Mouse (Mus musculus): ENCODE measurements around the gene Hamp2. TPM values are rescaled to one million over a fixed set of nuclear protein-coding genes. Genes with fewer than 3 reads are reported as not detected.
"Not testable (repeated sequence)": the region's sequence is repeated elsewhere in the genome, so short reads cannot be mapped to it uniquely, and the experiment has no call there.

Gene Hamp2
- not detected in 2 replicates for polyA plus RNA-seq (2014; fragmentation: Nextera tagmentation; extraction: Ambion mirVana)

DNA sequence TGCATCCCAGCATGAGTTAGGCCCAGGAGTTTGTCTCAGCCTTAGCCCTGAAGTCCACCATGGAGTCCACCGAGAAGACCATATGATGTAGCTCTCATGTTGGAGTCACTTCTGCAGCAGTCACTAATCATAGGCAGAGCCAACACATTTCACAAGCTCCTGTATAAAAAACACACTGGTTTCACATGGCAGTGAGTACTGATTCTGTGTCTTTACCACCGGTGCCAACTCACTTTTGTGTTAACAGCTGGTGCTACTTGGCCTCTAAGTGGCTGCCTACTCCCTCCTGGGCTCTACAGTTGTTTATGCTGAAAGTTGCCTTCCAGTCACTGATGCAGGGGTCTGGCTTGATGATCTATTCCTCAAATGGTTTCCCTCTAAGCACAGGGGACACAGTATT is at the start of gene Hamp2:
Hamp2 (minus strand) TSS at position 101 of the 400 bp plus-strand sequence.
- not testable (repeated sequence) for ATAC-seq (replicated peaks; ENCODE audit: low FRiP score); H3K9me3 ChIP-seq (ENCODE audit: control insufficient read depth, low read length); H3K9ac ChIP-seq (ENCODE audit: low read depth, low read length); H3K4me3 ChIP-seq (ENCODE audit: low read depth, low read length); H3K27me3 ChIP-seq (replicated peaks; ENCODE audit: control insufficient read depth, insufficient read depth, low read length); H3K27ac ChIP-seq (ENCODE audit: low read depth, low read length); H3K36me3 ChIP-seq (ENCODE audit: control insufficient read depth, insufficient read depth, low read length); H3K4me1 ChIP-seq (replicated peaks; ENCODE audit: control insufficient read depth, insufficient read depth, low read length); DNase-seq (ENCODE audit: low spot score); H3K4me2 ChIP-seq
- 78% methylated on average over 2 of the region's 2 CpGs for WGBS

DNA sequence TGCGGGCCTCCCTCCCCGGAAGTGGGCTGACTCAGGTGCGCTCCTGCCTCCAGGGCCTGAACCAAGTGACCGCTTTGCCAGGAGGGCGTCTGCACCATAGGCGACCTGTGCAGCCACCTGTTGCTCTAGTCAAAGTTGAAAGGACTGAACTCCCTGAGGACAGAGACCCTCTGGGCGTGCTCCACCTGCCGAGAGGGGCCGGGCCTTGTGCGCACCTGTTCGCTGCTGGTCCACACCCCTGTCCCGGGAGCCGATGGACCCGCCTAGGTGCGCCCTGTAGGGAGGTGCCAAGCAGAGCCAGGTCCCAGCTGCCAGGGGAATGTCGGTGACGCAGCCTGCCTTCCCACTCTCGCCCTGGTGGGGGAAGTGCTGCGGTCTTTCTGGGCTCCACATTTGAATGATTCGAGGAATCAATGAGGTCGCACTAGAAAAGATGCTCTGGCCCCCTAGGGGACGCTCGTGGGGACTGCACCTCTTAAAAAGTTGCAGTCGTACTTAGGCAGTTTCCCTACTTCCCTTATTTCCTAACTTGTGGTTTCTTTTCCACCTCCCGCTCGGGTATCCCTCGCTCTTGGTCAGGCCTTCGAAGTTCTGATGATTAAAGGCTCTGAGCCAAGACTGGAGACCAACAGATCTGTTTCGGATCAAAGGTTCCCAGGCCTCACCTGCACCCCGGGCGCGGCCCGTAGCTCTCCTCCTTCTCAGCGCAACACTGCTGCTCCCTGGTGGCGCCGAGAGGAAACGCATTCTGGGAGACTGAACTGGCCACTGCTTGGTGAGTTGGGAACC is 49.2 kb upstream of the Hamp2 start, which contains the start of gene Fam187b:
Fam187b (plus strand) TSS at position 290 of the 789 bp plus-strand sequence.
- Histone ChIP-seq H3K4me2 (peak within 1 kb of the TSS; percentile 62), H3K4me3 (ENCODE audit: low read depth, low read length) (peak within 1 kb of the TSS; percentile 56), H3K36me3 (ENCODE audit: control insufficient read depth, insufficient read depth, low read length) (no peaks in the 10 kb centered on the region), H3K27me3 (replicated peaks; ENCODE audit: control insufficient read depth, insufficient read depth, low read length) (peaks cover 20% of the 10 kb centered on the region), H3K9me3 (ENCODE audit: control insufficient read depth, low read length) (no peaks in the 10 kb centered on the region), H3K27ac (ENCODE audit: low read depth, low read length) (peak within 1 kb of the TSS; percentile 4; the same call in 1 of the 2 replicates), H3K4me1 (replicated peaks; ENCODE audit: control insufficient read depth, insufficient read depth, low read length) (peaks cover 4% of the 10 kb centered on the region; the same call in 1 of the 2 replicates), H3K9ac (ENCODE audit: low read depth, low read length) (peak within 1 kb of the TSS; percentile 61)
- WGBS = under 1% methylated on average over 37 of the region's 37 CpGs
- peak; percentile 78 for ATAC-seq (replicated peaks; ENCODE audit: low FRiP score)
- DNase-seq (ENCODE audit: low spot score) = peak; percentile 88

DNA sequence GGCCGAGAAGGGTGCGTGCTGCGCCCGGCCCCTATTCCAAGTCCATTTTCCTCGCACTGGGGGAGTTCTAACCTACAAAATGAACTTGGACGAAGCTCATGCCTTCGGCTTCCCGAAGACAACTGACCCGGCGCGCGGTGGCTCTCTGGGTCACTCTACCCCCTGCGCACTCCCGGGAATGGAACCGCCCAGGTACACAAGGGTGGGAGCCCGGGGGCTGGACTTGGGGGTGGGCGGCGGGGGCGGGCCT is 48.7 kb upstream of the Hamp2 start, which contains the start of gene Lsr:
Lsr (minus strand) TSS at position 214 of the 250 bp plus-strand sequence.
- H3K4me3 ChIP-seq (ENCODE audit: low read depth, low read length) = peak within 1 kb of the TSS; percentile 56
- ATAC-seq (replicated peaks; ENCODE audit: low FRiP score) = peak; percentile 75; the same call in 1 of the 2 replicates
- H3K36me3 ChIP-seq (ENCODE audit: control insufficient read depth, insufficient read depth, low read length) = no peaks in the 10 kb centered on the region
- peak within 1 kb of the TSS; percentile 61 for H3K9ac ChIP-seq (ENCODE audit: low read depth, low read length)
- H3K4me2 ChIP-seq = peak within 1 kb of the TSS; percentile 62
- no peak for DNase-seq (ENCODE audit: low spot score)
- WGBS = 1% methylated on average over 19 of the region's 19 CpGs
- H3K4me1 ChIP-seq (replicated peaks; ENCODE audit: control insufficient read depth, insufficient read depth, low read length) = peaks cover 4% of the 10 kb centered on the region; the same call in 1 of the 2 replicates
- no peaks in the 10 kb centered on the region for H3K9me3 ChIP-seq (ENCODE audit: control insufficient read depth, low read length)
- H3K27me3 ChIP-seq (replicated peaks; ENCODE audit: control insufficient read depth, insufficient read depth, low read length) = peaks cover 20% of the 10 kb centered on the region
- H3K27ac ChIP-seq (ENCODE audit: low read depth, low read length) = peak within 1 kb of the TSS; percentile 4; the same call in 1 of the 2 replicates

DNA sequence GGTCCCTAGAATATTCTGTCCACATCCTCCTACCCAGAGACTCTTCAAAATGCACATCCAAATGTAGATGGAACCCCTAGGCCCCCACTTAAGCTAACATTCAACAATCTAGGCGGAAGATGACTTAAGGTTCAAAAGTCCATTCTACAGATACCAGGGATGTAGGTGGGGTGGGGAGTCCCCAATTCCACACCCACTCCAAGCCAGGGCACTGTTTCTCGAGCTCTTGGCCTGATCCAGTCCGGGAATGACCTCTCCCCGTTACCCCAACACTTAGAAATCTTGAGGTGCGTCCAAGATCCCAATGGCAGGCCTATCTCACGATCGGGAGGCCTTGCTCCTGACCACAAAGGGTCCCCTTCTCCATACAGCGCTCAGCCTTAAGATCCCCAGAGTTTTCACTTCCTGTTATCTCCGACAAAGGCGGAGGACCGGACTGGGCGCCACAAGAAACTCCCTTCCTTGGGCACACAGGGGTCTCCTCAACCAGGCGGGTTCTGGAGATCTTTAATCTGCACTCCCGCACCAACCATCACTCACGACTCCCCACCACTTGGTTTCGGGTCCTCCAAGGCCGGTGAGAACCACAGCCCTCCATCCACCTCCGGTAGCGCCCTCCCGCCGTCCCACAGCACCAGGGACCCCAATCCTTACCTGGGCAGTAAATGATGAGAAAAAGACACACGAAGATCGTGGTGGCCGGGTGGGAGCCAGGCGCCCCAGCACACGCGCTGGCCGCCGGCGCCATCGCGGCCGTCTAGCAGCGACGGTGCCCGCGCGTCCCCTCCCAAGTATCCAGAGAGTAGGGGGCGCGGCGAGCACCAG is 48.2 kb upstream of the Hamp2 start:
- DNase-seq (ENCODE audit: low spot score) = no peak
- Histone ChIP-seq H3K4me2 (peak overlapping the region; percentile 62), H3K4me1 (replicated peaks; ENCODE audit: control insufficient read depth, insufficient read depth, low read length) (peaks cover 4% of the 10 kb centered on the region; the same call in 1 of the 2 replicates), H3K9ac (ENCODE audit: low read depth, low read length) (peak overlapping the region; percentile 61), H3K36me3 (ENCODE audit: control insufficient read depth, insufficient read depth, low read length) (no peaks in the 10 kb centered on the region), H3K27ac (ENCODE audit: low read depth, low read length) (no peak overlapping the region), H3K27me3 (replicated peaks; ENCODE audit: control insufficient read depth, insufficient read depth, low read length) (peaks cover 20% of the 10 kb centered on the region), H3K9me3 (ENCODE audit: control insufficient read depth, low read length) (no peaks in the 10 kb centered on the region), H3K4me3 (ENCODE audit: low read depth, low read length) (peak overlapping the region; percentile 56)
- 7% methylated on average over 41 of the region's 41 CpGs for WGBS
- ATAC-seq (replicated peaks; ENCODE audit: low FRiP score) = peak; percentile 46

DNA sequence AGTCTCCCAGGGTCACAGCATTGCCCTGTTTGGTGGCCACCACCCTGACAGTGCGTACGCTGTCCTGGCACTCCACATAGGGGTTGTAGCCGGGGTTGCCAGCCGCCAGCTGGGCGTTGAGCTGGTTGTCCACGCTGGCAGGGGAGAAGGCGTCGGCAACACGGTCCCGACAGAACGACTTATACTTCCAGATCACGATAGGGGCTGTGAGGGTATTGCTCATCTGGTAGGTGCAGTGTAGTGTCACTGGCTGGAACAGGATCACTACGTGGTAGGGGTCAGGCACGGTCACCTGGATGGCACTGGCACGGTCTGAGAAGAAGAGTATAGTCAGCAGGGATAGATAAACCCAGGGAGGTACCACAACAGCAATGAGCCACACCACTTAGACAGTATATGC is 47.4 kb upstream of the Hamp2 start:
- Histone ChIP-seq H3K9ac (ENCODE audit: low read depth, low read length) (no peak overlapping the region), H3K4me1 (replicated peaks; ENCODE audit: control insufficient read depth, insufficient read depth, low read length) (peaks cover 4% of the 10 kb centered on the region; the same call in 1 of the 2 replicates), H3K27ac (ENCODE audit: low read depth, low read length) (no peak overlapping the region), H3K4me2 (peak overlapping the region; percentile 62), H3K27me3 (replicated peaks; ENCODE audit: control insufficient read depth, insufficient read depth, low read length) (peaks cover 20% of the 10 kb centered on the region), H3K36me3 (ENCODE audit: control insufficient read depth, insufficient read depth, low read length) (no peaks in the 10 kb centered on the region), H3K9me3 (ENCODE audit: control insufficient read depth, low read length) (no peaks in the 10 kb centered on the region), H3K4me3 (ENCODE audit: low read depth, low read length) (peak overlapping the region; percentile 56; the same call in 1 of the 2 replicates)
- WGBS = 87% methylated on average over 15 of the region's 15 CpGs
- DNase-seq (ENCODE audit: low spot score) = no peak
- ATAC-seq (replicated peaks; ENCODE audit: low FRiP score) = no peak

DNA sequence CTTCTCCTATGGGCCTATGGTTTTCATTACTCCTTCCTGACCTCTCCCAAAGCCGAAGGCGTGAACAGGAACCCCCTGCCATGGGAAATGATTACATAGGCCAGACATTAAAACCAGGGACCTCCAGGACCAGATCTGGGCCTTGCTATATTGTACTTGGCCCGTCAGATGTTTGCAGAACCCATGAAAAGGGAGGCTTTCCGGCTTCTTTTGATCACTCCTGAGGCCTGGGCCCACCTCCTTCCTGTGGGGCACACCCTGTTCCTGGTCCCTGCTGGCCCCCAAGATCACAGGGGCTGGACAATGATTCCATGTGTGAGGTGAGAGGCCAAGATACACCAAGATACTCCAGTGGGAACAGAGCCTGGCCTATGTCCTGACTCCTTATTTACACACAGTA is 44.7 kb upstream of the Hamp2 start:
- Histone ChIP-seq H3K9ac (ENCODE audit: low read depth, low read length) (no peak overlapping the region), H3K36me3 (ENCODE audit: control insufficient read depth, insufficient read depth, low read length) (no peaks in the 10 kb centered on the region), H3K27me3 (replicated peaks; ENCODE audit: control insufficient read depth, insufficient read depth, low read length) (peaks cover 20% of the 10 kb centered on the region), H3K4me1 (replicated peaks; ENCODE audit: control insufficient read depth, insufficient read depth, low read length) (peaks cover 4% of the 10 kb centered on the region; the same call in 1 of the 2 replicates), H3K4me2 (no peak overlapping the region), H3K4me3 (ENCODE audit: low read depth, low read length) (no peak overlapping the region), H3K27ac (ENCODE audit: low read depth, low read length) (no peak overlapping the region), H3K9me3 (ENCODE audit: control insufficient read depth, low read length) (no peaks in the 10 kb centered on the region)
- WGBS = 86% methylated on average over 4 of the region's 4 CpGs
- DNase-seq (ENCODE audit: low spot score) (no peak), ATAC-seq (replicated peaks; ENCODE audit: low FRiP score) (no peak)

DNA sequence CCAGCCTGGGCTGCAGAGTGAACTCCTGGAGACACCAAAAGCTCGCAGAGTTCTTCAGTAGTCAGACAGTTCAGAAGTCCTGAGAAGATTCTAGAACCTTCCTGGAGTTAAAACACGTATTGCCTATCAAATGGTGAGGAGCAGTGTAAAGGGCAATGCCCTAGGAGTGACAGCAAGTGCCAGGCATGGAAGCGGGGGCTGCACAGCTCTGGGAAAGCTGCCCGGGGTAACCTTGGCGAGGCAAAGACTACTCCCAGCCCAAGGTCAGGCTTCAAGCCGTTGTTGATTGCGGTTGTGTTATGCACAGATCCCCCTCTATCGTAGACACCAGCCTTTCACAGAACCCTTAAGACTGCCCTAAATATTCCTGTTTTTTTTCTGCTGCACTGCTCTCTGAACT is 44.1 kb upstream of the Hamp2 start:
- WGBS = 87% methylated on average over 8 of the region's 8 CpGs
- Histone ChIP-seq H3K4me2 (no peak overlapping the region), H3K4me1 (replicated peaks; ENCODE audit: control insufficient read depth, insufficient read depth, low read length) (peaks cover 4% of the 10 kb centered on the region; the same call in 1 of the 2 replicates), H3K36me3 (ENCODE audit: control insufficient read depth, insufficient read depth, low read length) (no peaks in the 10 kb centered on the region), H3K9me3 (ENCODE audit: control insufficient read depth, low read length) (no peaks in the 10 kb centered on the region), H3K9ac (ENCODE audit: low read depth, low read length) (no peak overlapping the region), H3K4me3 (ENCODE audit: low read depth, low read length) (no peak overlapping the region), H3K27me3 (replicated peaks; ENCODE audit: control insufficient read depth, insufficient read depth, low read length) (peaks cover 19% of the 10 kb centered on the region), H3K27ac (ENCODE audit: low read depth, low read length) (no peak overlapping the region)
- ATAC-seq (replicated peaks; ENCODE audit: low FRiP score) (no peak), DNase-seq (ENCODE audit: low spot score) (no peak)

DNA sequence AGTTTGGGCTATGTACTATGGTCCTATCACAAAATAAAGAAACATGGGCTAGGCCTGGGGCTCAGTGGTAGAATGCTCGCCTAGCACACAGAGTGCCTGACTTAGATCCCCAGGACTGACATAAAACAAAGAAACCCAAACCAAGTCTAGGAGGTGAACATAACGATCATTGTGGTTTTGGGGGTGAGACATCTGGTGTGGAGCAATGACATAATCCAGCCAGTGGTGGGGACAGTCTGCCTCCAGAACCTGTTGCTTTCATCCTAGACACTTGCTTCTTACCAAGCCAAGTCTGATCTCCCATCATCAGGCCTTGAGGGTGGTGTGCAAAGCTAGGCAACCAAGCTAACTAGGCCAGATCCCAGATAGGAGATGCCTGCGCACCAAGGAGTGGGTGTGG is 42.2 kb upstream of the Hamp2 start:
- H3K36me3 ChIP-seq (ENCODE audit: control insufficient read depth, insufficient read depth, low read length) = no peaks in the 10 kb centered on the region
- H3K27me3 ChIP-seq (replicated peaks; ENCODE audit: control insufficient read depth, insufficient read depth, low read length) = no peaks in the 10 kb centered on the region
- DNase-seq (ENCODE audit: low spot score) (no peak), ATAC-seq (replicated peaks; ENCODE audit: low FRiP score) (no peak)
- H3K27ac ChIP-seq (ENCODE audit: low read depth, low read length) = no peak overlapping the region
- H3K9me3 ChIP-seq (ENCODE audit: control insufficient read depth, low read length) = no peaks in the 10 kb centered on the region
- no peaks in the 10 kb centered on the region for H3K4me1 ChIP-seq (replicated peaks; ENCODE audit: control insufficient read depth, insufficient read depth, low read length)
- H3K4me2 ChIP-seq = no peak overlapping the region
- no peak overlapping the region for H3K9ac ChIP-seq (ENCODE audit: low read depth, low read length)
- H3K4me3 ChIP-seq (ENCODE audit: low read depth, low read length) = no peak overlapping the region
- 71% methylated on average over 3 of the region's 3 CpGs for WGBS
